Mouse (Mus musculus) G1E (cell line): ENCODE measurements around the gene Fgfr2.

Source experiments
- CTCF ChIP-seq: IDR thresholded peaks from 2 replicates; pipeline ENCODE4 v1.5.1; 2012; ENCODE audit warnings: low read depth, low read length, inconsistent platforms, mixed read lengths
- GATA1 ChIP-seq: IDR thresholded peaks from 2 replicates; pipeline ENCODE4 v1.6.1; 2012; ENCODE audit warnings: borderline replicate concordance, low read length, inconsistent platforms, mixed read lengths
- GATA2 ChIP-seq: IDR thresholded peaks from 2 replicates; pipeline ENCODE4 v1.6.1; 2012; ENCODE audit warnings: low read depth, low read length, inconsistent platforms, borderline replicate concordance
- TAL1 ChIP-seq: conservative IDR thresholded peaks from 2 replicates; pipeline ENCODE4 v1.6.1; 2012; ENCODE audit warnings: low read depth, low read length, inconsistent platforms, mixed read lengths

DNA sequence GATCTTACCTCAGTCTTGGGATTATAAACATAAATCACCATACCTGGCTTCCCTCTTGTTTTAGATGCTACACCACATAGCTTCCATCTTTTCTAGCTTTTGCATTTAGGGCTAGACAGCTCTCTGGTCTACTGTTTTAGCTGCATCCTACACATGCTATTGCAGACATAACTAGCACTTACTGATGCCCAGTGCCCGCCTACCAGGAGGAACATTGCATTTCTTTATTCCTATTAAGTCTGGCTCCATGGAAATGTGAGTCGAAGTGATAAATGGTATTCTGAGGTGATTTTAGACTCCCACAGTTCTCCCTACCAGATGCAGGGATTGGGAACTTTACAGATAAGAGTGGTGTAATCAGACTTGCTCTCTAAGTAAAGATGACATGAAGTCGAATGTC, 713.3 kb downstream of the Fgfr2 start:
- TF ChIP-seq CTCF (no peak), GATA1 (no peak), TAL1 (no peak), GATA2 (no peak)
